Mouse (Mus musculus): ENCODE data around the gene Sctr. TPM values are rescaled to one million over a fixed set of nuclear protein-coding genes. Genes with fewer than 3 reads are reported as not detected.

The Sctr gene
- 0.21 and 0.45 TPM in 2 replicates for polyA plus RNA-seq (2021; fragmentation: Nextera tagmentation)
- long read RNA-seq, experiment 1, partial matches to known transcripts: 0 of 2 reads
- long read RNA-seq, experiment 1, other reads (novel, unspliced or antisense): 1 of 2 reads
- long read RNA-seq, experiment 2: 0 reads

DNA sequence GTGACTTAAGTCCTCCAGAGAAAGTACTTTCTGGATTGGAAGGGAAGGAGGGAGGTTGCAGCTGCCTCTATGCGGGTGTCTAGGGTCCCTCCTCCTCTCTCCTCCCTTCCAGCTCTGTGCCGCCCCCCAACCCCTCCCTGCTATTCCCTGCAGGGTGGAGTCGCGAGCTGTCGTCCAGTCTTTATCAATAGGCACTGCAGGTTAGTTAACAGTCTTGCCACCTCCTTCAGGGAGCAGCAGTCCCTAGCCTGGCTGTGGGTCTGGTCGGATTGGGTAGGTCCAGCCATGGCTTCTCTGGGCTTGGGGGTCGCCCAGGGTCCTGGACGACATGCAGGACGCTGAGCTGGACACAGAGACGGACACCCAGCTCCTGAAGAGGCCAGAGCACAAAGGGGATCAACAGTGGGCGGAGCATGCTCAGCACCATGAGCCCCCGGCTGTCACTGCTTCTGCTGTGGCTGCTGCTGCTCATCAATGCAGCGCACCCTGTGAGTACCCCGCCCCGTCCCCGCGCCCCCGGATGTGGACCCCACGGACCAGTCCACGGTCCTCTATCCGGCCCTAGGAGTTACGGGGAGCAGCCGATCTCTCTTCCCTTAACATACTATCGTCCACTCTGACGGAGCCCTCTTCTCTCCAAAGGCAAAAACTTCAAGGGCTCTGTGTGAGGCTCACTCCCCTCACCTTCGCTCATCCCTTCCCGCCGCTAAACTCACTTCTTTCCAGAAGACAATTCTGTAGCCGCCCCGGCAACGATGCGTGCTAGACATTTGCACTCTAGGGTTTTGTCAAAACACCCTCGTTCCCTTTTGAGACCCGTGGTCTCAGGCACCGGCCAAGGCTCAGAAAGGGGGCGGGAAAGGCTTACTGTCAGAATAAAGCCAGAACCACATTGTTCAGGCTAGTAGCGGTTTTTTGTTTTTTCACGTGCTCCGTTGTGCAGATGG lies at the start of gene Sctr:
Sctr (plus strand) TSS at position 51 of the 947 bp plus-strand sequence.

DNA sequence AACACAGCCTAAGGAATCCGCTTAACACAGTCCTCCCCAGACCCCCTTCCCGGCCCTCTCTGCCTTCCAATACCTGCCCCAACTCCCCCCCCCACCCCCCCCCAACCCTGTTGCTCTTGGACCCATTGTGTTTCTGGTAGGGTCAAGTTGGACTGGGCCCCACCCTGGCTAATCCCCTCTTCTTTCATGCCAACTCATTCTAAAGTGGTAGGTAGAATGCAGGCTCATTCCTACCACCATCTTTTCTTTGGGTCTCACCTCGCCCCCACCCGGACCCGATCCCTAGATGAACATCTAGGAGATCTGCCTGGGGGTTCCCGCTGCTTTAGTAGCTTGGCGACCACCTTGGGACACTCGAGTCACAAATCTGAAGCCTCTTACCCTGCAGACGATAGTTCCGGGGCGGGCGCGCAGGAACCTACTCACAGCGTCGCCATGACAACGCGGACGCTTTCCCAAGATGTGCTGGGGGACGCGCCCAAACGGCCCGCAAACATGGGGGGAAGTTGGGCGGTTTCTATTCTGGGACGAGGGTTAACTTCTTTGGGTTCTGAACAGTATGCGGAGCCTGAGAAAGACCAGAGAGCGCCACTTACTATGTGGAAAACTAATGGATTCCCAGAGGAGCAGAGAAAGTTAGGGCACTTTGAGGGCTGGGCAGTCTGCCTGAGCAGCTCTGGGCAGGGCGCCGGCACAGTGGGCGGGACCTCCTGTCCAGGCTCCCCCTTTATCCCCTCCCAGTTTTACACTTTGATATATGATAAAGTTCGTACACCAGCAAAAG lies 9.7 kb upstream of the Sctr start, which contains the start of gene Cfap221:
Cfap221 (minus strand) TSS at position 437 of the 784 bp plus-strand sequence.

DNA sequence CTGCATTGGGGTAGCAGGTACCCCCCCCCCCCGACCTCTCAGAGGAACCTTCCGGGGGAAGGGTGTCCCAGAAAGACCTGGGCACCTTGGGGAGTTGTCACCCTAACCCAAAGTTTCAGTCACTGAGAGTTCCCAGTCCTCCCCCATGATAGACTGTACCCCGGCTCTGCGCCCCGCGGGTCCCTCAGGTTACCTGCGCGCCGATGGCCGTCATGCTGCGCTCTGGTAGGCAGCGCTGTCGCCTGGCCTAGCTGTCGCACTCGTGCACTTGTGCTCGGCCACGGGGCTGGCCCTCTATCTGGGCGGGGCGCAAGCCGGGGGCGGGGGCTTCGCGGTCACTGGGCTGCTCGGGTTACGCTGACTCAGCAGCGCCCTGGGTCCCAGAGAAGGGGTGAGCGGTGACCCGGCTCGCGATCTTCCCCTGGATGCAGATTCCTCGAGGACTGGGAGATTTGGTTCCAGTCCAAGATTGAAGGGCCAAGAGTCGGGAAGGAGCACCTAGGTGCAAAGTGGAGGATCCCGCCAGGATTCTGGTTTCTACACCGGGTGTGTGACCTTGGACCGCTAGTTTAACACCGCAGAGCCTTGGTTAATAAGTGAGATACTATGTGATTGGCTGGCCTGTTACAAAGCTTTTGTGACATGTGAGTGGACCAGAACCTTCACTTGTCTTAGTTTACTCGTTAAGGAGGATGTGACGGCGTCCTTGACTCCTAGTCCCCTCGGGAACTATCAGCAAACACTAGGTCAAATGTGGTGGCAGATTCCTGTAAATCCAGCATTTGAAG lies 67.0 kb downstream of the Sctr start, which contains the start of gene Tmem37:
Tmem37 (minus strand) TSS at position 556 of the 788 bp plus-strand sequence.

Other genes starting within 250 kb of the Sctr start
- gene Ptpn4, start 169.3 kb upstream of the Sctr start, polyA plus RNA-seq (2021; fragmentation: Nextera tagmentation): 5.9 and 7.4 TPM in 2 replicates
- gene Tmem177, start 93.7 kb upstream of the Sctr start, polyA plus RNA-seq (2021; fragmentation: Nextera tagmentation): 3.8 and 4.1 TPM in 2 replicates
- 0.99 and 1.1 TPM in 2 replicates for gene Cfap221, start 9.7 kb upstream of the Sctr start, polyA plus RNA-seq (2021; fragmentation: Nextera tagmentation)
- 2.9 and 3.9 TPM in 2 replicates for gene Tmem37, start 67.2 kb downstream of the Sctr start, polyA plus RNA-seq (2021; fragmentation: Nextera tagmentation)
- 2,630 and 3,207 TPM in 2 replicates for gene Dbi, start 114.2 kb downstream of the Sctr start, polyA plus RNA-seq (2021; fragmentation: Nextera tagmentation)
- 13.3 and 15.9 TPM in 2 replicates for gene 3110009E18Rik, start 114.3 kb downstream of the Sctr start, polyA plus RNA-seq (2021; fragmentation: Nextera tagmentation)

Measured in layer of hippocampus, adult 6 months (tissue).